Mouse (Mus musculus) cerebellum, adult 11-12 months (tissue): ENCODE measurements around the gene Rilp.
"Not testable (repeated sequence)": the region's sequence is repeated elsewhere in the genome, so short reads cannot be mapped to it uniquely, and the experiment has no call there.

Source experiments
- DNase-seq: peaks from one replicate; pipeline ENCODE4 v3.0.0; 2022

The Rilp gene

DNA sequence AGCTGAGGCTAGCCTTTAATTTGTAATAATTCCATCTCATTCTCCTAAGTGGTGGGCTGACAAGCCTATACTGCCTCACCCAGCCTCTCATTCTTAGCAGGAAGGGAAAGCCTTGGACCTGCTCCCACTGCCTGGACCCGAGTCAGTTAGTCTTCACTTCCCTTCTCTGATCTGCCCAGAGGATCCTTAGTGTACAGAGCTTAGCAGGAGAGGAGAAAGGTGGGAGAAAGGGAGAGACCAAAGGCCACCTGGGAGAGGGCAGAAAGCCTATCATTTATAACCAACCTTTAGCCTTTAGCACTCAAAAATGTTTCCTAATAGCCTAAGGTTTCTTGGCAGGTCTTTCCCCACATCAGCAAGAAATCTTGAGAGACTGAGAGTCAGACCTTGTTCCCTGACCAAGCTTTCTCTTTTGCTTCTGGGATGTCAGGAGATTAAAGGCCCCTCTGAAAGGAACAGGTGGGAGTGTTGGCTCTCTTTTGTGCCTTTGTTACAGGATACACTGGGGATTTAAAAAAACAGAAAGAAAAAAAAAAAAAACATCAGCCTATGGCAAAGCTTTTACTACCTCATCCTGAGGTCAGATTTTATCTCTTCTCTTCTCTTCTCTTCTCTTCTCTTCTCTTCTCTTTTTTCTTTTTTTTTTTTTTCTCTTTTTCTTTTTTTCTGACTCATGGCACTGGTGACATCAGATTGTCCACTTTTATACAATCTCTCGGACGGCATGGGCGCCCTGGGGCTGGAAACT, 24.6 kb downstream of the Rilp start:
- DNase-seq: no peak

DNA sequence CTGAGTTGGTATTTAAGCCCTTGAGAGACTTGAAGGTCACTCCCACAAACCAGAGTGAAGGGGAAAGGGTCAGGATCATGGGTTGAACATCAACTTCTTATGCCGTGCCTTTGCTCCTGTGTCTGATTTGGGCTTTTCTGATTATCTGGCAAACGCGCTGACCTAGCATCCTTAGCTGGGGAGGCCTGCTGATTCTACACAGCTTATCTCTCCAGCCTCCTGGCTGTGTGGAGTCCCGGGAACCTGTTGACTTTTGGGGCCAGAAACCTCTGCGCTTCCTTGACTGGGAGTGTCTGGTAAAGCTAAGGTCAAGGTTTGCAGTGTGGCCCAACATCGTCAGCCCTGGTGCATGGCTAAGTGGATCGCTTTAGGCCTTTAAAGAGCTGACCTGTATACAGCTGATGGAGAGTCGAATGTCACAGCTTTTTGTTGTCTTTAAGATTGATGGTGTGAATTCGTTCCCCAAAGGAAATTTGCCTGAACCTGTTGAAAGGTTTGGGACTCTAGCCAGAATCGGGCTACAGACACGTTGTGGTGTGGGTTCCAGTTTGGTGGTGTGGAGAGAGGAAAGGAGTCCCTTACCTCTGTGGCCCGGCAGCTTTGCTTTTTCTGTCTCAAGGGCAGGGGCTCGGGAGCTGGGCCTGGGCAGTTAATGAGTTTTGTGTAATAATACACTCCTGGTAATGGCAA, 25.4 kb downstream of the Rilp start:
- DNase-seq: no peak

GRCm38 (mm10) chr11:75536255-75537024, 26.5 kb downstream of the Rilp start:
- no peak for DNase-seq

DNA sequence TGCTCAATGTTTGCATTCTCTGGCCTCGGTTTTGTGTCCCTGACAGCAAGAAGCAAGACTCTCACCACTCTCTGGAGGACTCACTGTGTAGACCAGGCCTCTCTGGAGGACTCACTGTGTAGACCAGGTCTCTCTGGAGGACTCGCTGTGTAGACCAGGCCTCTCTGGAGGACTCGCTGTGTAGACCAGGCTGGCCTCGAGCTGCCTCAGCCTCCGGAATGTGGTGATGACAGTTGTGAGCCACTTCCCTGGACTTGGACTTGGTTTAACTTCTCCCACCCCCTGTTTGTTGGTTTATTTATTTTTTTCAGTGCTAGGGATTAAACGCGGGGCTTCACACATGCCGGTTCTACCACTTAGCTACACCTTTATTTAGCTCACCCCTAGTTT, 27.1 kb downstream of the Rilp start:
- no peak for DNase-seq

DNA sequence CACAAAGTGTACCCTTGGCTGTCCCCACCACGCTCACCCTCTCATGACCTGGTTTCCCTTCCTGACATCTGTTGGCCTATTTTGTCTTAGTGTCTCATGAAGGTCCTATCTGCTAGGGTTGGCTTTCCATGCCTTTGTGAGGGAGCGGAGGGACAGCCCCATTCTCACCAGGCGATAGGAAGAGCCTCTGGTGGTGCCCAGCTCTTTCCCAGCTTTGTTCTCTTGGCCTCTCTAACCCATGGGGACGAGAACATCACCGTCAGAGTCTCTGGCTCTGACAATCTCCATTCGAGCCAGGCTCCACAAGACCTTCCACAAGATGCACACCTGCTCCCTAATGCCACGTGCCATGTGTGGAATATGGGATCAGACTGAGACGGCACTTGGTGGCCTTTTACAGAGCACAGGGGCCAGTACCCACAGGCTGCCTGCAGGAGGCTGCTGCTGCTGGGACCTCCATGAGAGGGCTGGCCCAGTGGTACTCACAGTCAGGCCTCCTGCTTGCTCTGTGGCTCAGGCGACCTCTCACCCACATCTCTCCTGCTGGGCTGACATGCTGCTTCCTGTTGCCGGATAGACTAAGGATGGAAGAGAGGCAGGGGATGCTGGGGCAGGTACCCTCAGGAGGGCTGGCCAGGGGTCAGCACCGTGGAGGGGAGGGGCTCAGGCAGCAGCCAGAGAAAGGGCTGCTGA, 27.7 kb downstream of the Rilp start:
- peak; percentile 81 for DNase-seq

DNA sequence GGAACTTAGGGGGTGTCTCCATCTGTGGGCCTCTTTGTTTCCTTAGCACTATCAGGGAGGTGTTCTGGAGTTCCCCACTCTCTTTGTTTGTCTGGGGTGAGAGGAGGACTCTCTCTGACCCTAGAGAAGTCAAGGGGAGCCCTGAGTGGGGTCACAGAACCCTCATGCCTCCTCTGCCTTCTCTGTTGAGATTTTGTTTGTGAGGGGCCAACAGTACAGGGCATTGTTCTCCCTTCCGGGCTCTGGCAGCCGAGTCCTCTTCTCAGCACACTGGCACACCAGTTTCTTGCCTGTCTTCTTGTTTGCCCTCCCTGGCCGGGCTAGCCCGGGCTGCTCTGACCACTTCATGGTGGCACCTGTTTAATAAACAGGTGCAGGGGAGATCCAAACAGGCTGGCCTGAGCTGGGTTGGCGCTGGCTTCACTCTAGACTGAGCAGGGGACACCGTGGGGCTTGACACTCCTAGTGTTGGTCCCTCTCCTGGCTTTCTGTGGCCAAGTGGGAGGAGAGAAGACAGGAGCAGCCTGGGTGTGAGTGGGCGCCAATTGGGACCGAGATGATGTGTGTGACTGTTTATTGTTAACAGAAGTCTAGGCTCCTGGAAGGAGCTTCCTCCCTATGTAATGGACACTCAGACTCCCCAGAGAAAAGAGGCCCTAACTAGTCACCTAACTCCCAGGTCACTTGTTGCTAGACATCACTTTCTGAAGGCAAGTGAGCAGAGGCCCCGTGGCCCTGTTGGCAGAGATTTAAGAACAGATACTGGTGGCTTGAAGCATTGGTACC, 28.5 kb downstream of the Rilp start:
- DNase-seq: peak; percentile 69

GRCm38 (mm10) chr11:75538970-75539299, 29.0 kb downstream of the Rilp start:
- no peak for DNase-seq

GRCm38 (mm10) chr11:75540209-75540608, 30.3 kb downstream of the Rilp start:
- DNase-seq: no peak

GRCm38 (mm10) chr11:75540710-75541581, 31.1 kb downstream of the Rilp start:
- DNase-seq: no peak

- DNase-seq: peak; percentile 61
Measured at GRCm38 (mm10) chr11:75544713-75545112, 34.8 kb downstream of the Rilp start.

DNA sequence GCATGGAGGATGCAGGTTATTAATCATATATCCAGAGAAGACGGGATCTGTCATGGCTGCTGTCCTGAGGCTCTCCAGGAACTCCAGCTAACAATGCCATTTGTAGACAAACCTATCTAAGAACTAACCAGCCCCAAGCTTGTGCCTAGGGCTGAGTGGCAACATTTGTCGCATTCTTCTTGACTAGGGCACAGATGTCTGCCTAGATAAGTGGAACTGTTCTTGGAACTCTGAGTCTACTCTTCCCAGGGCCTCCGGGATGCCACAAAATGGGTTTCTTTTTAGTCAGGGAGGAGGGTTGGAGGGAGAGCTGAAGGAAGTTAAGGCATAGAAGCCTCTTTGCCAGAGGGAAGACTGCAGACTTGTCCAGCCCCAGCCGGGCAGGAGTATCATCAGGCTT, 36.2 kb downstream of the Rilp start:
- no peak for DNase-seq

- DNase-seq: peak; percentile 63
Measured at GRCm38 (mm10) chr11:75549658-75550111, 39.8 kb downstream of the Rilp start.

- no peak for DNase-seq
Measured at GRCm38 (mm10) chr11:75550200-75550946, 40.5 kb downstream of the Rilp start.

GRCm38 (mm10) chr11:75551321-75551720, 41.4 kb downstream of the Rilp start:
- no peak for DNase-seq

- peak; percentile 85 for DNase-seq
Measured at GRCm38 (mm10) chr11:75551961-75552441, 42.1 kb downstream of the Rilp start.

GRCm38 (mm10) chr11:75552906-75553482, 43.1 kb downstream of the Rilp start:
- DNase-seq: no peak

DNA sequence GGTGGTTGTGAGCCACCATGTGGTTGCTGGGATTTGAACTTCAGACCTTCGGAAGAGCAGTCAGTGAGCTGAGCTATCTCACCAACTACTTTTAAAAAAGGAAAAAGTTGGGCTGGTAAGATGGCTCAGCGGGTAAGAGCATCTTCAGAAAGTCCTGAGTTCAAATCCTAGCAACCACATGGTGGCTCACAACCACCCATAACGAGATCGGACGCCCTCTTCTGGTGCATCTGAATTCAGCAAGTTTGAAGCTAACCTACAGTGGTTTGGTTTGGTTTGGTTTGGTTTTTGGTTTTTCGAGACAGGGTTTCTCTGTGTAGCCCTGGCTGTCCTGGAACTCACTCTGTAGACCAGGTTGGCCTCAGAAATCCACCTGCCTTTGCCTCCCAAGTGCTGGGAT, 46.1 kb downstream of the Rilp start:
- not testable (repeated sequence) for DNase-seq

GRCm38 (mm10) chr11:75557142-75557541, 47.2 kb downstream of the Rilp start:
- no peak for DNase-seq

- peak; percentile 24 for DNase-seq
Measured at GRCm38 (mm10) chr11:75558101-75558500, 48.2 kb downstream of the Rilp start.
